Mouse (Mus musculus): Measurements from ENCODE around the gene Mbtps1.

DNA sequence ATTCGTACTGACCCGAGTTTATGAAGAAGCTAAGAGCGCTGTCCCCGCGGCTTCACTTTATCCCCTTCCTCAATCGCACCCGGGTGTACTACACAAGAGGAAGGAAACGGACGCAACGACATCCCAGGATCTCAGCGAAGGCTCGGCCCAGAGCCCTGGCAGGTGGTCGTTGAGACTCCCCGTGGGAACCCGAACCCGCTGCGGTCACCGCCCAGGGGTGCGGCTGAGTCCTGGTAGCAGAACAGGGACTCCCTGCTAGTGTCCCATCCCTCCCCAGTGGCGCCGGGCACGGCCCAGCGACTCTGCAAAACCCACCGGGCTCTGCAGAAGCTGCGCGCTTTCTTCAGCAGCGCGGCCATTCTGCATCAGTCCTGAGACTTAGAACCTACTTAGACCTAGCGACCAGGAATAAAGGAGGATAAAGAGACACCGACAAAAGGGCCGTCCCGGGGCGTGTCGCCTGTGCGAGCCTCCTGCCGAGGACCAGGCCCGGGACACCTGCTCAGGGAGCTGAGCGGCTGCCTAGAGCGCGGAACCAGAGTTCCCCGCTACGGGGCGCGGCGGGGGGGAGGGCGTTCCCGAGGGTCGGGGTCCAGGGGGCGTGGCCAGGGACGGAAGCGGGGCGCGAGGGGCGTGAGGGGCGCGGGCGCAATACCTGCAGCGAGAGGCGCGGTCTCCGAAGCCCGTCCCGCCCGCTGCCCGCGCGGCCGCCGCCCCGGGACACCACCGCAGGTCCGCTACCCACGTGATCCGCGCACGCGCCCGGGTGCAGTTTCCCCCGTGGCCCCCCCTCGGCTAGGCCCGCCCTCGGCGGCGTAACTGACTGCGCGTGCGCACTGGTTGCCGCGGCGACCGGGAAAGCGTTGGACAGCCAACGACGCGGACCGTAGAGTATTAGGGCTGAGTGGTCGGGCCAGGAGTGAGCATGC, 16.2 kb upstream of the Mbtps1 start, which contains the start of the genes Hsdl1 and Dnaaf1:
- TF ChIP-seq CTCF (IDR thresholded peaks at IDR 0.05) (peak; percentile 45), POLR2A (IDR thresholded peaks at IDR 0.05; ENCODE audit: insufficient read depth, low read depth, low read length) (peak; percentile 56; the same call in 1 of the 2 replicates)

Measured in heart, adult 2 months (tissue).